Mouse (Mus musculus): ENCODE measurements around the gene Pts.

DNA sequence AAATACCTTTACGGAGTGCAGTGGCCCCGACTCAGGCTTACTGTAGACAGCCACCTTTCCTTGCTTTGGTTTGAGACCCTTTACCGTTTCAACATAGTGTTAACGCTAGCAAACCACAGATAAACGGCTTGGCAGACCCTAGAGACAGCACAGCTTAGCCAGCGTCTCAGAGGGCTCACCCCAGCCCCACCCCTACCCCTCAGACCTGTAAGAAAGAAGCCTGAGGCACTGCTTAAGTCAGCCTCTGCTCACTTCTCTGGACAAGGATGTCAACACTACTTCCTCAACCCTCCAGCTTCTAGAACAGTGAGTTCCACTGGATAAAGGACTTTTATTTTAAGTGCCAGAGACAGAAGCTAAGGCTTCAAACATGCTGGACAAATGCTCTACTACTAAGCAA, 32.0 kb downstream of the Pts start:
- TF ChIP-seq EP300 (IDR thresholded peaks at IDR 0.05; ENCODE audit: insufficient read depth, low read depth, low read length), result no peak
- TF ChIP-seq CTCF (IDR thresholded peaks at IDR 0.05), result no peak
- no peak for TF ChIP-seq POLR2A (IDR thresholded peaks at IDR 0.05; ENCODE audit: insufficient read depth, low read depth, low read length)
